Mouse (Mus musculus) bone marrow macrophage, adult 2 months (primary cell): ENCODE measurements around the gene Gm28372. TPM values are rescaled to one million over a fixed set of nuclear protein-coding genes. Genes with fewer than 3 reads are reported as not detected.
"Not testable (repeated sequence)": the region's sequence is repeated elsewhere in the genome, so short reads cannot be mapped to it uniquely, and the experiment has no call there.

Experiments
- H3K27ac ChIP-seq: 2 replicates; pipeline ENCODE4 v1.5.1; 2012; ENCODE audit warnings: low read depth, low read length; ENCODE audit not compliant: insufficient read depth
- H3K4me1 ChIP-seq: 2 replicates; pipeline ENCODE4 v1.6.1; 2012; ENCODE audit warnings: low read length; ENCODE audit not compliant: control insufficient read depth, insufficient read depth
- H3K4me3 ChIP-seq: 2 replicates; pipeline ENCODE4 v1.5.1; 2012; ENCODE audit warnings: mild to moderate bottlenecking, low read length, moderate library complexity; ENCODE audit not compliant: insufficient read depth
- CTCF ChIP-seq: IDR thresholded peaks from 2 replicates; pipeline ENCODE4 v1.5.1; 2012; ENCODE audit warnings: low read depth, mild to moderate bottlenecking, low read length, moderate library complexity
- POLR2A ChIP-seq: IDR thresholded peaks from 2 replicates; pipeline ENCODE4 v1.6.1; 2012; ENCODE audit warnings: mild to moderate bottlenecking, low read depth, low read length, borderline replicate concordance
- polyA plus RNA-seq: library from polyadenylated mRNA; stranded (reverse); fragments of >200 nt; gene quantifications from 2 replicates; pipeline ENCODE4 v1.2.4, GENCODE M21; 2012; ENCODE audit not compliant: missing spikeins, insufficient read depth, insufficient read length

Gm28372 gene
- not detected in 2 replicates for polyA plus RNA-seq

DNA sequence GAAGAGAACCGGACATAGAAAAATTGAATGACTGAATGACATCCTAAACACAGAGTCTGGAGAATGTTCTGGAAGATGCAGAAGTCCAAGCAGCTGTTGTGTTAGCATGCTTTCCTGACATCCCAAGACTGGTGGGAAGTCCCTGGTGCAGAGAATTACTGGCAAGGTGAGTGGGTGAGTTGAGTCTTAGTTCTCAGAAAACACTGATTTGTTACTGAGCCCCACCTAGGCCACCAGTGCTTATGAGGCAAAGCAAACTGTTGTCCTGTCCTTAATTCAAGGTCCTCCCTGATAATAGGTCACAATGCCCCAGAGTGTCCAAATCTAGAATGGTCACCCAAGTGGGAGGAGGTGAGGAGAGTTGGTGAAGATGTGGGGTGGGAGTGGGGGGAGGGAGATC is at the start of gene Gm28372, which contains the start of gene 1700020A23Rik:
Gm28372 (plus strand) TSS at position 301 of the 400 bp plus-strand sequence.
1700020A23Rik (plus strand) TSS at position 321 of the 400 bp plus-strand sequence.
- Histone ChIP-seq H3K4me1 (no peaks in the 10 kb centered on the region), H3K27ac (no peak within 1 kb of the TSS), H3K4me3 (no peak within 1 kb of the TSS)
- no peak for TF ChIP-seq CTCF
- no peak for TF ChIP-seq POLR2A

GRCm38 (mm10) chr2:130357551-130357950 is 47.5 kb upstream of the Gm28372 start:
- no peak for TF ChIP-seq CTCF
- Histone ChIP-seq H3K4me1 (no peaks in the 10 kb centered on the region), H3K27ac (no peak overlapping the region), H3K4me3 (no peak overlapping the region)

GRCm38 (mm10) chr2:130358852-130359251 is 46.2 kb upstream of the Gm28372 start:
- TF ChIP-seq CTCF (no peak), POLR2A (no peak)
- Histone ChIP-seq H3K27ac (no peak overlapping the region), H3K4me1 (no peaks in the 10 kb centered on the region), H3K4me3 (no peak overlapping the region)

DNA sequence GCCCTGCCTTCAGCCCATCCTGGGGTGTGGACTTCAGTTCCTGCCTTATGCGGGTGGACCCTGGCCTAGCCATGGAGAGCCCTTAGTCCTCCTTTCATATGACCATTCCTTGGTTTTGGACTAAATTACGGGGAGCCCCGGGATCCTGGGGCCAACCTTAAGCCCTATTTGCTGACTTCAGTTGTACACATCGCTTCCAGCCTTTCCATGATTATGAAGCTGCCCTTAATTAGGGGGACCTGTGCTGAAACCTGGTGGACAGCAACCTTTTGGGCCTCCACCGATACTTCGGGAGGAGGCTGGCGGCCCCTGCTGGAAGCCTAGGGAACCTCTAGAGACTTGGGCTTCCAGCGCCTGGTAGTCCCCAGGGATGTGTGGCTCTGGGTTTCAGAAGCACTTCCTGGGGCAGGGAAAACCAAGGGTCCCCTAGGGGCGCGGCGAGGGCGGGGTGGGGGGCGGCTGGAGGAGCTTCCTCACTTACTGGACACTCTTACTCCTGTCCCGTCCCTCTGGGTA is 42.5 kb upstream of the Gm28372 start:
- TF ChIP-seq CTCF (peak; percentile 61), POLR2A (no peak)
- no peaks in the 10 kb centered on the region for H3K4me1 ChIP-seq
- H3K4me3 ChIP-seq: no peak overlapping the region
- H3K27ac ChIP-seq: no peak overlapping the region

- Histone ChIP-seq H3K4me3 (no peak overlapping the region), H3K27ac (no peak overlapping the region), H3K4me1 (no peaks in the 10 kb centered on the region)
- TF ChIP-seq POLR2A (no peak), CTCF (no peak)
Measured at GRCm38 (mm10) chr2:130365211-130366094, 39.6 kb upstream of the Gm28372 start.

- no peak overlapping the region for H3K4me3 ChIP-seq
- no peak for TF ChIP-seq POLR2A
- TF ChIP-seq CTCF: no peak
- no peaks in the 10 kb centered on the region for H3K4me1 ChIP-seq
- no peak overlapping the region for H3K27ac ChIP-seq
Measured at GRCm38 (mm10) chr2:130367386-130367785, 37.7 kb upstream of the Gm28372 start.

DNA sequence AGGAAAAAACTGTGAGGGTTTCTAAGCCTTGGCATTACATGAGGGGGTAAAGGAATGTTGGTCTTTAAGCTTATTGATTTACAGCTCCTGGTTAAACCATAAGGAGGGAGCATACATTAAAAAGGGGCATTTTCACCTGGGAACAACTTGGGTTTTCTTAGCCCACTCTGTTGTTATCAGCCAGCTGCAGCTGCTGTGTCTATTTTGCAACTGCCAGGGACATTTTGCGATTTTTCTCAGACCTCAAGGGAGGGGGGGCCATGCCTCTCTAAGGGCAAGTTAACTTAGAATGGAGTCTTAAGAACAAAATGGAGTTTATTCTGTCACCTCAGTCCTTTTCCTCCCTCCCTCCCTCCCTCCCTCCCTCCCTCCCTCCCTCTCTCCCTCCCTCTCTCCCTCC is 32.0 kb upstream of the Gm28372 start:
- not testable (repeated sequence) for H3K27ac ChIP-seq, H3K4me1 ChIP-seq, H3K4me3 ChIP-seq

DNA sequence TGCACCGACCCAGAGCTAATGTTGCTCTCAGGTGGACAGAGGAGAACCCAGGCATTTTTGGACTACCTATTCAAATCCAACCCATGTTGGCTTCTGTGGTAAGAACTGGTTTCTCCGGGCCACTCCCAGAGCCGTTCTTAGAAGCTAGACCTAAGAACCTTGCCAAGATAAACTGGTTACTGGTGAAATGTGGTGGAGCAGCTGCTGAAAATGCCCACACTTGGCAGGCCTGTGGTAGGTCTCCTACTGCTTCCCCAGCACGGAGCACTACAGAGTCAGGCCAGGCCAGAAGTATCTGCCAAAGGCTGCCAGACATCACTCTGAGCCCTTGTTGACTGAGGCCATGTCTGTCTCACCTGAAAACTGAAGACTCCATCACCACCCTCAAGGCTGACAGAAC is 30.1 kb upstream of the Gm28372 start:
- no peak overlapping the region for H3K4me3 ChIP-seq
- TF ChIP-seq POLR2A: no peak
- TF ChIP-seq CTCF: no peak
- no peak overlapping the region for H3K27ac ChIP-seq
- H3K4me1 ChIP-seq: no peaks in the 10 kb centered on the region

DNA sequence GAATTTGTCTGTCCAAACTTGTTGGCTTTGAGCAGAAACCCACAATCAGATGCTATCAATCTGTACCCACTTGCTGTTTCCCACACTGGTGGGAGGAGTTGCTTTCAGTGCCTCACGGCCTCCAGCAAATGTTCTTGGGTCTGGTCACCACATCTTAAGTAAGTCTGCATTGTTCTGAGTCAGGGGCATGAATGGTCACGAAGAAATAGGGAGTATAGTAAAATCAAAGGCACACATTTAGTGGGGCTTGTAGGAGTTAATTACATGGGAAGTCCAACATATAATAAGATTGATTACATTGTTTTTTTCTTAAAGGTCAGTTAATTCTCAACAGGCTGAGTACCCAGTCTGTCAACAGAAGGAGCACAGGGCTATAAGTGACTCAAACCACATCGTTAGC is 21.8 kb upstream of the Gm28372 start:
- Histone ChIP-seq H3K27ac (no peak overlapping the region), H3K4me3 (no peak overlapping the region), H3K4me1 (no peaks in the 10 kb centered on the region)
- no peak for TF ChIP-seq CTCF
- TF ChIP-seq POLR2A: no peak

- no peaks in the 10 kb centered on the region for H3K4me1 ChIP-seq
- H3K4me3 ChIP-seq: no peak overlapping the region
- no peak overlapping the region for H3K27ac ChIP-seq
- TF ChIP-seq CTCF: no peak
- no peak for TF ChIP-seq POLR2A
Measured at GRCm38 (mm10) chr2:130383895-130384294, 21.1 kb upstream of the Gm28372 start.
